Mouse (Mus musculus) bone marrow macrophage, adult 2 months (primary cell): ENCODE measurements at regions not wholly inside any gene's neighbourhood (a gene's known extent, or its start where the extent isn't known, plus 50 kb on each side); places are given as distances from the start of the nearest gene placed in this dataset.

Experiments
- CTCF ChIP-seq: IDR thresholded peaks from 2 replicates; pipeline ENCODE4 v1.5.1; 2012; ENCODE audit warnings: low read depth, mild to moderate bottlenecking, low read length, moderate library complexity
- POLR2A ChIP-seq: IDR thresholded peaks from 2 replicates; pipeline ENCODE4 v1.6.1; 2012; ENCODE audit warnings: mild to moderate bottlenecking, low read depth, low read length, borderline replicate concordance

DNA sequence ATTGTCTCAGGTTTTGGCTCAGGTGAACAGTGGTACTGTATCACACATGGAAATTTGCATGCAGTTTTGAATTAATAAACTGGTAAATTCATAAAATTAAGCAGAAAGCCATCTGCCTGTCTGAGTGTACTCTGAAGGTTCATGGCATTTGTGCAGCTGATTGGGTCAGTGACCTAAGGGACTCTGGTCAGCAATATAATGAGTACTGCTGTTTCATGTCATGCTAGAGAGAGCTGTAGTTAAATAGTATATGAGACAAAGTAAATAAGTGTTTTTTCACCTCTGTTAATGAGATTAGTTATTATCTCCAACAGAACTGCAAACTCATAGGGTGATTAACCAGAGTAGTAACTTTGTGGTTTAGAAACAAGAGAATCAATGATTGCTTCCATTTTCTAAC is 231.4 kb upstream of the Speer4f2 start:
- TF ChIP-seq POLR2A (no peak), CTCF (no peak)
